8 mouse cellular contexts compared by ENCODE assay signal in the genomic region with DNA sequence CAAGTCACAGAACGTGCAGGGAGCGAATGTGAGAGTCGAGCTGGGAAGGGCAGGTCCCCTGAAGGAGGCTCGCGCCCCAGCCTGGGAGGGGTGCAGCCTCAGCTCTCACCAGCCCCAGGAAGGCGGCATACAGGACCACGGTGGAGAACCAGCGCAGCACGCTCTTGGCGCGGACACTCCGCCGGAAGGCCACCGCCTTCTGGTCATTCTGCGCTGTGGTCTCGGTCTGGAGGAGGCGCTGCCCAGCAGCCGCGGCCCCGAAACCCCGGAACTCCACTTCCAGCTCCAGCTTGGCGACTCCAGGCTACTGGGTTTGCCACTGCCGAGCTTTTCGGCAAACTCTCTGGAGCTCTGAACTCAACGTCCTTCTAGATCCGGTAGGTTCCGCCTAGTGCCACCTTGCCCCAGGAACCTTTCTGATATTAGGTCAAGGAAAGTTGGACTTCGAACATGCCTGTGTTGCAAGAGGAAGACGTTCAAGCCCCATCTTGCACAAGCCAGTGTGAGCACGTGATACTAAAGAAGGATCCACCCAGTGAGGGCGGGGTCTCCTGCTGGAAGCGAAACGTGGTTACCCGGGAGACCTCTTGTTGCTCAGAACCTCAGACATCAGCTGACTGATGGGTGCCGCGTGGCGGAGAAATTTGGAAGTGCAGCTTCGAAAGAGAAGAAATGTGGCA. TPM values are rescaled to one million over a fixed set of nuclear protein-coding genes. Genes with fewer than 3 reads are reported as not detected.
DNase-seq lines count a peak whose midpoint lies in the region; ATAC-seq lines count a peak whose summit lies in the region.

Gene Mfsd4b3, minus strand, starts transcription at position 393 of the 680 bp plus-strand sequence.

- H3K27ac ChIP-seq in hindbrain, embryonic 14.5 days, result no peak within 1 kb of the TSS

- H3K4me1 ChIP-seq in hindbrain, embryonic 14.5 days (replicated peaks; ENCODE audit: control insufficient read depth, insufficient read depth, low read length), result peaks cover 3% of the 10 kb centered on the region; the same call in 1 of the 2 replicates

- peak within 1 kb of the TSS; percentile 41 for H3K4me3 ChIP-seq in hindbrain, embryonic 14.5 days (replicated peaks; ENCODE audit: low read length)

- peak; percentile 98 for DNase-seq in R1 (ENCODE audit: low read depth, low spot score)
- peak; percentile 88 to 91 for DNase-seq in cerebellum, postnatal 25 days
- DNase-seq in frontal cortex, postnatal 25 days (ENCODE audit: low spot score in 2 of 2), result peak; percentile 80 to 87
- DNase-seq in hindbrain, embryonic 14.5 days (ENCODE audit: low spot score), result peak; percentile 89
- DNase-seq in layer of hippocampus, postnatal 36 days, result peak; percentile 86 to 88
- peak; percentile 99 for DNase-seq in lung, postnatal 36 days
- peak; percentile 97 for DNase-seq in retina, postnatal 1 day
- DNase-seq in urinary bladder, adult 18-20 months (ENCODE audit: low spot score in 2 of 2), result peak; percentile 95 to 96

- peak within 1 kb of the TSS; percentile 52 for H3K9ac ChIP-seq in hindbrain, embryonic 14.5 days

- peaks cover 5% of the 10 kb centered on the region; the same call in 1 of the 2 replicates for H3K27me3 ChIP-seq in hindbrain, embryonic 14.5 days (ENCODE audit: control insufficient read depth, insufficient read depth, low read length)

- peak; percentile 98 for ATAC-seq in hindbrain, embryonic 14.5 days (ENCODE audit: low FRiP score)

- under 1% methylated on average over 38 of the region's 38 CpGs for WGBS in hindbrain, embryonic 14.5 days

- H3K4me2 ChIP-seq in hindbrain, embryonic 14.5 days (replicated peaks), result peak within 1 kb of the TSS; percentile 90

- H3K9me3 ChIP-seq in hindbrain, embryonic 14.5 days (ENCODE audit: control insufficient read depth, low read length), result no peaks in the 10 kb centered on the region

- H3K36me3 ChIP-seq in hindbrain, embryonic 14.5 days (replicated peaks; ENCODE audit: control insufficient read depth, insufficient read depth), result no peaks in the 10 kb centered on the region

RNA-seq across cellular contexts. Expression of gene Mfsd4b3, which starts in this region (rescaled TPM):
- 0.12 and 0.31 TPM in 2 replicates for polyA plus RNA-seq in hindbrain, embryonic 14.5 days (2014; fragmentation: Nextera tagmentation; extraction: Ambion mirVana)
- not detected for total RNA-seq in layer of hippocampus, postnatal 36 days (2021)

Comparison
In these comparisons a context has a peak if more than half of its experiments do, and no peak if none do; other contexts are left out.
1. Peak in DNase-seq, ATAC-seq, H3K4me3 ChIP-seq, H3K9ac ChIP-seq and H3K4me2 ChIP-seq in hindbrain, embryonic 14.5 days; RNA of the gene not detected or under 1 TPM.
2. Peak in DNase-seq in layer of hippocampus, postnatal 36 days; RNA of the gene not detected or under 1 TPM.